Mouse (Mus musculus) embryo, embryonic 11 days (tissue): ENCODE data around the gene Fancl.

Experiments
- DNase-seq: peaks from one replicate; pipeline ENCODE4 v3.0.0-alpha.2; 2015

The Fancl gene

DNA sequence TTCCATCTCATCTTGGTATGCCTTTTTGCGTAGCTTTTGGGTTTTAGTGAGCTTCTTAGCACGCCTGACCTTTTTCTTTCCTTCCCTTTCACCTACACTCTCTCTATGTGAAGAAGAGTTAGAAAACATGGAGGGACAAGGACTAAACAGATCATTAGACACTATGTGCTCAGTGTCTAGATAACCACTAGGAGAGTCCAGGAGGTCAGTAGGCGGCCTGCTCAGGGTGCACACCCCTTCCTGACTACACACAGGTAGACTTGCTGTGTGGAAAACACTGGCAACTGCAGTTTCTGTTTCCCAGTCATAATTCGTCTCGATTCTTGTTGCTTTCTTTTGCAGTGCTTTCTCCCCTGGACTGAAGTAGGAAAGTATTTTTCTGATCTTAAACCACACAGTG is 110.0 kb downstream of the Fancl start:
- DNase-seq, result no peak

- DNase-seq, result no peak
Observed at GRCm38 (mm10) chr11:26513683-26514082, 127.7 kb downstream of the Fancl start.

DNA sequence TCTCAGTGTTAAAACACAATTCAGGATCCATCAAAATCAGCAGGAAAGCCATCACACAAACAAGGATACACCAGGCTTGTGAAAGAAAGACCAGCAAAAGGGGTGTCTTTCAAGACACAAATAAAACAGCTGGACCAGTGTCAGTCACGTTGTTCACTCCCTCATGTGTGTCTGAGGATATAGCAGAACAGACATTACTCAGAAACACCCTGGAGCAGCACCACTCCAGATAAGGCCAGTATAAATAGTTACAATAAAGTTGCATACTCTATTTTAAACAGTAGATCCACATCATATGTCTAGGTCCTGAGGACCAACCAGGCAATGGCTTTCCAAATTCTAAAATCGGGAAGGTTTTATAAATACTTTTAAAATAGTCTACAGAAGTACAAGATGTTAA is 130.2 kb downstream of the Fancl start:
- no peak for DNase-seq

- no peak for DNase-seq
Observed at GRCm38 (mm10) chr11:26518991-26519390, 133.1 kb downstream of the Fancl start.
